Mouse (Mus musculus) hindbrain, embryonic 11.5 days (tissue): ENCODE measurements at regions not wholly inside any gene's neighbourhood (a gene's known extent, or its start where the extent isn't known, plus 50 kb on each side); places are given as distances from the start of the nearest gene placed in this dataset.

ENCODE experiments used
- ATAC-seq: fragments of 200-750 bp; cut with Nextera tagmentation; 2 replicates; pipeline ENCODE4 v1.8.0; 2017; ENCODE audit warnings: mild to moderate bottlenecking, moderate TSS enrichment, moderate library complexity; ENCODE audit not compliant: low FRiP score
- DNase-seq: peaks from one replicate; pipeline ENCODE4 v3.0.0-alpha.2; 2015; ENCODE audit warnings: low spot score
- H3K27ac ChIP-seq: fragments of 300-500 bp; sonication (generic); 2 replicates; pipeline ENCODE4 v1.5.1; 2014; ENCODE audit warnings: mild to moderate bottlenecking, low read depth, low read length
- H3K27me3 ChIP-seq: fragments of 300-500 bp; sonication (generic); 2 replicates; pipeline ENCODE4 v1.6.1; 2014; ENCODE audit warnings: mild to moderate bottlenecking, low read length, moderate library complexity, mixed read lengths; ENCODE audit not compliant: control insufficient read depth, insufficient read depth
- H3K36me3 ChIP-seq: fragments of 300-500 bp; sonication (generic); 2 replicates; pipeline ENCODE4 v1.6.1; 2014; ENCODE audit warnings: mild to moderate bottlenecking, low read length, moderate library complexity, mixed read lengths; ENCODE audit not compliant: control insufficient read depth, insufficient read depth
- H3K4me1 ChIP-seq: fragments of 300-500 bp; sonication (generic); replicated peaks from 2 replicates; pipeline ENCODE4 v1.6.1; 2014; ENCODE audit warnings: low read length, mixed read lengths; ENCODE audit not compliant: control insufficient read depth, insufficient read depth
- H3K4me2 ChIP-seq: fragments of 300-500 bp; sonication (generic); replicated peaks from 2 replicates; pipeline ENCODE4 v1.6.1; 2014; ENCODE audit warnings: mild to moderate bottlenecking, low read depth, low read length
- H3K4me3 ChIP-seq: fragments of 300-500 bp; sonication (generic); 2 replicates; pipeline ENCODE4 v1.5.1; 2014; ENCODE audit warnings: low read depth, low read length
- H3K9ac ChIP-seq: fragments of 300-500 bp; sonication (generic); 2 replicates; pipeline ENCODE4 v1.6.1; 2014; ENCODE audit warnings: low read depth, low read length
- H3K9me3 ChIP-seq: fragments of 300-500 bp; sonication (generic); 2 replicates; pipeline ENCODE4 v1.6.1; 2016; ENCODE audit warnings: low read length; ENCODE audit not compliant: control insufficient read depth
- WGBS: fragments of 180-500 bp; shearing (Covaris S2); extraction: QIAGEN DNeasy Blood & Tissue Kit; methylation state at CpG from one replicate; pipeline ENCODE4 v1.1.7; 2014; 5-methylcytosine and 5-hydroxymethylcytosine counted together

DNA sequence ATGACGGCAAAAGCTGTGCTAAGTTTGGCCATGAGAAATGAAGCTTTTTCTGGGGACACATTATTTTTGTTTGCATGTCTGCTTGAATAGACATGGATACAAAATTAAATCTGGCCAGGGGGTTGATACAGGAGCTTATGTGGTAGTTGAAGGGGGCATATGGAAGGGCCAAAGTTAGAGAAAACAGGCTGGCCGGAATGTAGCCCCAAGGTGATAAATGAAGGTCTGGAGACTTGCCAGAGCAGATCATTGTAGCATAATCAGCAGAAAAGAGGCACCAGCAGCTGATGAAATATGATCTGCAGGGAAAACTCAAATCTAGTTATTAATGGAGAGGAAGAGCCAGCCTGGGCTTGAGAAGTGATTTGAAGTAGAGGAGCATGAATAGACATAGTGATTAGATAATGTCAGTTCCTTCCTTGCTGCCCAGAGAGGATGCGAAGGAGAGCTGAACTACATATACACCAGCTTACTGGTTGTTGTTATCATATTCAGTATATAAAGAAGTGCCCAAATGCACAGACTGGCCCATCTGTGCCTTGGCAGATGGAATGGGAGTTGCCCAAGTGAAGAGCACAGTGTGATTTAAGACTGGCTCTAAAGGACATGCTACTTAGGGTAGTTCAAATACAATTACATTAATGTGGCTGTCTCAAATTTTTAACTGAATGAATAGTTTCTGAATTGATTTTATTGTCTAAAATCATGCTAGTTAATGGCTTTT lies 712.3 kb upstream of the Klhl29 start:
- 62% methylated on average over 3 of the region's 3 CpGs for WGBS
- H3K36me3 ChIP-seq: no peaks in the 10 kb centered on the region
- ATAC-seq: peak; percentile 53; the same call in 1 of the 2 replicates
- DNase-seq: peak; percentile 8
- H3K27ac ChIP-seq: no peak overlapping the region
- no peak overlapping the region for H3K4me2 ChIP-seq
- no peak overlapping the region for H3K4me3 ChIP-seq
- no peaks in the 10 kb centered on the region for H3K9me3 ChIP-seq
- H3K9ac ChIP-seq: no peak overlapping the region
- no peaks in the 10 kb centered on the region for H3K4me1 ChIP-seq
- H3K27me3 ChIP-seq: no peaks in the 10 kb centered on the region

DNA sequence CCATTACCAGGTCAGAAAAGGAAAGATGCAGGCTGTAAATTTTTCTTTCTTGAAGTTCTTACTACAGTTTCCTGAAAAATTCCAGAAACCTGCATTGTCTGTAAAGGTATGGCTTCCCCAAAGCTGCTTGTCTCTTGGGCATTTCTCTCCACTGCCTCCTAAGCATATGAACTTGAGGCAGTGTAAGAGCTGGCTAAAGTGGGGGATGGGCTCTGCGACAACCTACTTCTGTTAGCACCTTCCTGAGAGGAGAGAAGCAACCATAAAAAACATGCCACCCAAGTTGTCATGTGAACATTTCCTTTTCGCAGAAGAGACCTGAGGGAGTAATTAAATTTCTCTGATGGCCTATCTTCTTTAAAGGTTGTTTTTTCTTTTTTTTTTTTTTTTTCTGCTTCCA lies 711.6 kb upstream of the Klhl29 start:
- ATAC-seq: no peak
- no peak overlapping the region for H3K27ac ChIP-seq
- H3K4me2 ChIP-seq: no peak overlapping the region
- WGBS: 64% methylated on average over 2 of the region's 2 CpGs
- H3K9me3 ChIP-seq: no peaks in the 10 kb centered on the region
- H3K9ac ChIP-seq: no peak overlapping the region
- DNase-seq: no peak
- no peaks in the 10 kb centered on the region for H3K4me1 ChIP-seq
- H3K27me3 ChIP-seq: no peaks in the 10 kb centered on the region
- no peaks in the 10 kb centered on the region for H3K36me3 ChIP-seq
- H3K4me3 ChIP-seq: no peak overlapping the region

DNA sequence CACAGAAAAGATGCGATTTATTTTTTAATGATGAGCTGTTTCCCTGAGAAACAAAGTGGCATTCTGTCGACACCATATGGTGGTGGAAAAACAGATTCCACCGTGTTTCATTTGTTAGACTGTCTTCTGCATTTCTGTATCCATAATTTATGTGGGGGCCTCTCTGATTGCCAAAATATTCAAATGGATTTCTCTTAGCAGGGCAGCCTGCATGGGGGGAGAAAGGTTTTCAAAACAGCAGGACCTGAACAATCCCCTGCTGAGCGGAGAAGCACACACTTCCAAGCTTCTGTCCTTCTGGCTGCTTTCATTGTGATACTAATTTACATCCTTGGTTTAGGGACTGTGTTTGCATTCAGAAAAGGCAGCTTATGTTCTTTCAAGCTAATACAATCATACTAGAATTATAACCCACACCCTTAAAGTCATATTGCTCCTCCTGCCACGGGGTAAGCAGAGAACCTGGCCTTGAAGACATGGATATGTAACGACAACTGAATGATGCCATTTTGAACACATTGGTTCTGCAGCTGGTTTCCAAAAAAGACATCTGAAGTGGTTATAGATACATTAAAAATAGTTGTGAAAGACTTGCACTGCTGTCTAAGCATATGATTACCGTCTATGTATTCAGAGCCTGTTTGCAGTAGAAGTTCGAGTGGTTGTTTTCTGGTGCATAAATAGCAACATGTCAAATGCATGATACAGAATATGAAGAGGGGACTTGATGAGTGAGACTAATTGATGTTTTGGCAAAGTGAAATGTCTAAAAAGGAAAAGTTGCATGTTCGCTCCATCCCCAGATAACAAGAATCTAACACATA lies 671.6 kb upstream of the Klhl29 start:
- Histone ChIP-seq H3K27me3 (no peaks in the 10 kb centered on the region), H3K9ac (no peak overlapping the region), H3K4me2 (no peak overlapping the region), H3K4me3 (no peak overlapping the region), H3K4me1 (no peaks in the 10 kb centered on the region), H3K9me3 (no peaks in the 10 kb centered on the region), H3K36me3 (no peaks in the 10 kb centered on the region), H3K27ac (no peak overlapping the region)
- ATAC-seq: peak; percentile 80
- peak; percentile 1 for DNase-seq
- 48% methylated on average over 9 of the region's 9 CpGs for WGBS

DNA sequence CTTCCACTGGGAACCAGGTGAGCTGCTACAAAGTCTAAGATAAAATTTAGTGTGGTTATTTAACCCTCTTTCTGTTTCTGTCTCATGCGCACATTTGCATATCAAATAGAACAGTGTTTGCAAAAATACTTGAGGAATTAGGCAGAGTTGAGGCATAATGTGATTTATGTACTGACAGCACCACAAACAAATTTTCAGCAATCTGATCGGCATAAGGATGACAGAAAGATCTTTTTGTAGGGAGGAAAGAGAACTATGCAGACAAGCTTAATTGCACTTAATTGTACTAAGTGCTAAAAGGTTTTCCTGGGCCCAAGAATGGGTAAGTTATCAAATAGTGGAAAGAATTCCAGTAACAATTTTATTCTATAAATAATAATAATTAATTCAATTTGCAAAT lies 670.6 kb upstream of the Klhl29 start:
- 87% methylated on average over 2 of the region's 2 CpGs for WGBS
- Histone ChIP-seq H3K36me3 (no peaks in the 10 kb centered on the region), H3K4me1 (no peaks in the 10 kb centered on the region), H3K27me3 (no peaks in the 10 kb centered on the region), H3K4me3 (no peak overlapping the region), H3K9me3 (no peaks in the 10 kb centered on the region), H3K4me2 (no peak overlapping the region), H3K27ac (no peak overlapping the region), H3K9ac (no peak overlapping the region)
- ATAC-seq: no peak
- DNase-seq: no peak

DNA sequence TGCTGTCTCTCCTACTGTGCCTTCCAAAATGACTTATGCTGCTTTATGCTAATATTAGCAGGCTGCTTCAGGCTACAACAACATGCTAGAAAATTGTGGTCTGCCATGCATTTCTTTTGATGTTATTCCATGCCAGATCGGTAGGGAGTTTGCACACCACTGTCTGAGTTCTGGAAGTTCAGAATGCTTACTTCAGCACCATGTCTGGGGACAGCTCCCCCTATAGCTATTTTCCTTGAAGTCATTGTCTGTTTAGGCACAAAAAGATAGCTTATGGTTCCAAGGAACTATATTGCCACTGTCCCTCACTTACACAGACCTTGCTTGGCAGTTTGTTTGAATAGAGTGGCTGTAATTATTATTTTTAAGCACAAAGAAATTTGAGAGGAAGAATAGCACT lies 666.8 kb upstream of the Klhl29 start:
- no peak overlapping the region for H3K9ac ChIP-seq
- no peak overlapping the region for H3K27ac ChIP-seq
- H3K9me3 ChIP-seq: no peaks in the 10 kb centered on the region
- H3K27me3 ChIP-seq: no peaks in the 10 kb centered on the region
- no peak overlapping the region for H3K4me3 ChIP-seq
- ATAC-seq (no peak), DNase-seq (peak; percentile 47)
- no peak overlapping the region for H3K4me2 ChIP-seq
- no peaks in the 10 kb centered on the region for H3K4me1 ChIP-seq
- WGBS: 40% methylated on average over 1 of the region's 1 CpGs
- no peaks in the 10 kb centered on the region for H3K36me3 ChIP-seq

DNA sequence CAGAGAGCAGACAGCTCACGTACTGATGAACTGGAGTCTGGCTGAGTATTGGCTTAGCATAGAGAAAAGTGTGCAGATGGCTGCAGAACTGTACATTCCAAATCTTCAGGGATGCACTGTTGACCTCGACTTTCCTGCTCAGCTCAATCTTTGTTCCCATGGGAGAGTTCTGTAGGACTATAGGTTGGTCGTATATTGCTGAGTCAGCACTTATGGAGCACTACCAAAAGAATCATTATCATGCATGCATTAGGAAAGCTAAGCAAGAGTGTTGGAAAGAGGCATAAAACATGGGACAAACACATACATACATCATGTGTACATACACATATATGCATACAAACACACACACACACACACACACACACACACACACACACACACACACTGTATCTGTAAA lies 648.6 kb upstream of the Klhl29 start:
- Histone ChIP-seq H3K4me1 (no peaks in the 10 kb centered on the region), H3K27ac (no peak overlapping the region), H3K9ac (no peak overlapping the region), H3K4me3 (no peak overlapping the region), H3K4me2 (no peak overlapping the region), H3K36me3 (no peaks in the 10 kb centered on the region), H3K9me3 (no peaks in the 10 kb centered on the region), H3K27me3 (no peaks in the 10 kb centered on the region)
- 83% methylated on average over 3 of the region's 3 CpGs for WGBS
- ATAC-seq (no peak), DNase-seq (no peak)

DNA sequence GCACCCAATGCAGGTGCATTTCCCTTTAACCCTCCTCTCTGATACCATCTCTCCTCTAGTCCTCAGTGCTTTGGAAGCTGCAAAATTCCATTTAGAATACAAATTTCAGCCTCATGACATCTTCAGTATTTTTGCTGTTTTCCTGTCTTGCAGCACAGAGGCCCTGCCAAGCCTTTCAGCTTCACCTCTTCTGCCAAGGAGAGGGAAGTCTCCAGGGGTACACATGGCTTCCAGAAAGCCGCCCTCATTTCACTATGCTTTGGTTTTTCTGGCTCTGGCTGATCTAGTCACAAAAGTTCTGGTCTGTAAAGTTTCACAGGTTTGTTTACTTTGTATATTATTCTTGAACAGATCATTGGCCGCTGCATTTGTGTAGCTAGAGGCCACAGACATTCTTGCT lies 647.0 kb upstream of the Klhl29 start:
- H3K36me3 ChIP-seq: no peaks in the 10 kb centered on the region
- H3K4me2 ChIP-seq: no peak overlapping the region
- H3K4me1 ChIP-seq: no peaks in the 10 kb centered on the region
- H3K9me3 ChIP-seq: no peaks in the 10 kb centered on the region
- ATAC-seq (no peak), DNase-seq (no peak)
- no peak overlapping the region for H3K9ac ChIP-seq
- no peak overlapping the region for H3K27ac ChIP-seq
- H3K4me3 ChIP-seq: no peak overlapping the region
- H3K27me3 ChIP-seq: no peaks in the 10 kb centered on the region
- 79% methylated on average over 2 of the region's 2 CpGs for WGBS

DNA sequence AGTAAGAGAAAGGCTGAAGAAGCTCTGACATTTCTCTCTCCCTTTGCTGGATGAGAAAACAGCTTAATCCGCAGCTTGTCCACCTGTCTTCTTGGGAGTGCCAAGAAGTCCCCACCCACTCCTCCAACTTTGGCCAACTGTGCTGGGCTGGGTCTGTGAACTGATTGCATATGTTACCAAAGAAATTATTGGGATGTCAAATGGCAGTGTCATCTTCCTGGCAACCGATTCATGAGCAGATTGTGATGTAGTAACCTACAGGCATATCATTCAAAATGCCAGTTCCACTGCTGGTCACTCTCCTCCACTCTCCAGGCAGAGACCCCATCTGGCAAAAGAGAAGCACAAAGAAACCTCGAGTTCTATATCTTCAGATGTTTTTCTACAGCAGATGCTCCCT lies 625.5 kb upstream of the Klhl29 start:
- H3K36me3 ChIP-seq: no peaks in the 10 kb centered on the region
- ATAC-seq: no peak
- 76% methylated on average over 3 of the region's 3 CpGs for WGBS
- no peak overlapping the region for H3K27ac ChIP-seq
- no peaks in the 10 kb centered on the region for H3K27me3 ChIP-seq
- no peaks in the 10 kb centered on the region for H3K9me3 ChIP-seq
- no peak overlapping the region for H3K4me3 ChIP-seq
- H3K4me1 ChIP-seq: no peaks in the 10 kb centered on the region
- H3K9ac ChIP-seq: no peak overlapping the region
- H3K4me2 ChIP-seq: no peak overlapping the region
- no peak for DNase-seq

DNA sequence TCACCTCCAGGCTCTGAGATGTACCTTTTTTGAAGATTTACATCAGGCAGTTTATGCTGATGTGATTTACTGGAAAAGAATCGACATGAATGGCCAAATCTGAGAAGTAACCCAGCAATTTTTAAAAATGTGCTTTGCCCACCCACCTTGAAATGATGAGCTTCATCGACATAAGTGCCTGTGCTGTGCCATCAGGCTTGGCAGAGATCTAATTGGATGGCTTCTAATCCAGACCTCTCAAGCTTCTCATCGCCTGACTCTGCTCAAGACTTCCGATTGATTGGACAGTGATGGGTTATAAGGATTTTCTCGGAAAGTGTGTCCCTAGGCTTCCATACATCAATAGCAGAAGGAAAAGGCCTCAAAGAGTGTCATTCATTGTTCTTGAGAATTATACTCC lies 621.9 kb upstream of the Klhl29 start:
- ATAC-seq: no peak
- Histone ChIP-seq H3K4me3 (no peak overlapping the region), H3K4me1 (no peaks in the 10 kb centered on the region), H3K9me3 (no peaks in the 10 kb centered on the region), H3K36me3 (no peaks in the 10 kb centered on the region), H3K27me3 (no peaks in the 10 kb centered on the region), H3K27ac (no peak overlapping the region), H3K9ac (no peak overlapping the region), H3K4me2 (no peak overlapping the region)
- DNase-seq: no peak
- 87% methylated on average over 5 of the region's 5 CpGs for WGBS
